Mouse (Mus musculus) limb, embryonic 14.5 days (tissue): ENCODE measurements around the gene Ugt1a2. TPM values are rescaled to one million over a fixed set of nuclear protein-coding genes. Genes with fewer than 3 reads are reported as not detected.

Source experiments
- ATAC-seq: fragments of 200-750 bp; cut with Nextera tagmentation; 2 replicates; pipeline ENCODE4 v1.8.0; 2017; ENCODE audit warnings: low read depth, moderate number of reproducible peaks, moderate TSS enrichment; ENCODE audit not compliant: low FRiP score
- DNase-seq: peaks from one replicate; pipeline ENCODE4 v3.0.0-alpha.2; 2015; ENCODE audit warnings: low spot score
- H3K27ac ChIP-seq: fragments of 300-500 bp; sonication (generic); replicated peaks from 2 replicates; pipeline ENCODE4 v1.5.1; 2014; ENCODE audit warnings: low read depth, mild to moderate bottlenecking, low read length, moderate library complexity, mixed read lengths
- H3K27me3 ChIP-seq: fragments of 300-500 bp; sonication (generic); 2 replicates; pipeline ENCODE4 v1.6.1; 2014; ENCODE audit warnings: low read length, mixed read lengths; ENCODE audit not compliant: control insufficient read depth, insufficient read depth
- H3K36me3 ChIP-seq: fragments of 300-500 bp; sonication (generic); 2 replicates; pipeline ENCODE4 v1.6.1; 2014; ENCODE audit warnings: mild to moderate bottlenecking, low read length, moderate library complexity, mixed read lengths; ENCODE audit not compliant: control insufficient read depth, insufficient read depth
- H3K4me1 ChIP-seq: fragments of 300-500 bp; sonication (generic); 2 replicates; pipeline ENCODE4 v1.6.1; 2014; ENCODE audit warnings: antibody characterized with exemption, low read length, mixed read lengths; ENCODE audit not compliant: control insufficient read depth, insufficient read depth
- H3K4me2 ChIP-seq: fragments of 300-500 bp; sonication (generic); replicated peaks from 2 replicates; pipeline ENCODE4 v1.6.1; 2014; ENCODE audit warnings: low read depth, mild to moderate bottlenecking, low read length, moderate library complexity; ENCODE audit not compliant: severe bottlenecking
- H3K4me3 ChIP-seq: fragments of 300-500 bp; sonication (generic); replicated peaks from 2 replicates; pipeline ENCODE4 v1.5.1; 2014; ENCODE audit warnings: low read length
- H3K9ac ChIP-seq: fragments of 300-500 bp; sonication (generic); 2 replicates; pipeline ENCODE4 v1.6.1; 2014; ENCODE audit warnings: mild to moderate bottlenecking, low read depth, low read length, moderate library complexity; ENCODE audit not compliant: severe bottlenecking
- H3K9me3 ChIP-seq: fragments of 300-500 bp; sonication (generic); 2 replicates; pipeline ENCODE4 v1.6.1; 2016; ENCODE audit warnings: low read length; ENCODE audit not compliant: control insufficient read depth
- POLR2A ChIP-seq: fragments of 200-500 bp; IDR thresholded peaks from 2 replicates; pipeline ENCODE4 v1.8.0; 2012; ENCODE audit warnings: inconsistent platforms, mild to moderate bottlenecking, moderate library complexity, borderline replicate concordance; ENCODE audit not compliant: insufficient read depth, insufficient read length; ENCODE audit errors: extremely low read depth
- WGBS: fragments of 180-500 bp; shearing (Covaris S2); extraction: QIAGEN DNeasy Blood & Tissue Kit; methylation state at CpG from one replicate; pipeline ENCODE4 v1.1.7; 2014; 5-methylcytosine and 5-hydroxymethylcytosine counted together
- polyA plus RNA-seq, 2 experiments: library from polyadenylated mRNA; depleted of rRNA in 1 of 2; stranded (reverse) in 1 of 2; unstranded in 1 of 2; fragments of >200 nt; fragmentation: Nextera tagmentation in 1 of 2; extraction: Ambion mirVana in 1 of 2; gene quantifications; 2 replicates each; pipeline versions ENCODE4 v1.2.1 to v1.2.3; 2012 to 2014

Gene Ugt1a2
- polyA plus RNA-seq, 2 experiments: 0.04 TPM; not detected in 1

- no peaks in the 10 kb centered on the region for H3K36me3 ChIP-seq
- no peaks in the 10 kb centered on the region for H3K9me3 ChIP-seq
- no peaks in the 10 kb centered on the region for H3K27me3 ChIP-seq
- no peak overlapping the region for H3K27ac ChIP-seq
- no peak overlapping the region for H3K4me3 ChIP-seq
- WGBS: 86% methylated on average over 5 of the region's 5 CpGs
- no peak for TF ChIP-seq POLR2A
- no peaks in the 10 kb centered on the region for H3K4me1 ChIP-seq
- no peak overlapping the region for H3K9ac ChIP-seq
- DNase-seq (no peak), ATAC-seq (no peak)
- H3K4me2 ChIP-seq: no peak overlapping the region
Measured at GRCm38 (mm10) chr1:88186325-88186935, 14.0 kb upstream of the Ugt1a2 start.

- H3K4me3 ChIP-seq: no peak overlapping the region
- H3K36me3 ChIP-seq: no peaks in the 10 kb centered on the region
- no peak overlapping the region for H3K27ac ChIP-seq
- 61% methylated on average over 3 of the region's 3 CpGs for WGBS
- DNase-seq: no peak
- no peak for ATAC-seq
- H3K27me3 ChIP-seq: no peaks in the 10 kb centered on the region
- no peaks in the 10 kb centered on the region for H3K4me1 ChIP-seq
- H3K4me2 ChIP-seq: no peak overlapping the region
- TF ChIP-seq POLR2A: no peak
- no peak overlapping the region for H3K9ac ChIP-seq
- no peaks in the 10 kb centered on the region for H3K9me3 ChIP-seq
Measured at GRCm38 (mm10) chr1:88192136-88192535, 8.3 kb upstream of the Ugt1a2 start.

GRCm38 (mm10) chr1:88195687-88196086 lies 4.7 kb upstream of the Ugt1a2 start:
- ATAC-seq (no peak), DNase-seq (no peak)
- Histone ChIP-seq H3K9me3 (no peaks in the 10 kb centered on the region), H3K9ac (no peak overlapping the region), H3K27ac (no peak overlapping the region), H3K27me3 (no peaks in the 10 kb centered on the region), H3K4me2 (no peak overlapping the region), H3K4me3 (no peak overlapping the region), H3K36me3 (no peaks in the 10 kb centered on the region), H3K4me1 (no peaks in the 10 kb centered on the region)
- 97% methylated on average over 1 of the region's 1 CpGs for WGBS
- no peak for TF ChIP-seq POLR2A

- H3K4me1 ChIP-seq: no peaks in the 10 kb centered on the region
- H3K36me3 ChIP-seq: no peaks in the 10 kb centered on the region
- no peak overlapping the region for H3K9ac ChIP-seq
- H3K4me3 ChIP-seq: no peak overlapping the region
- ATAC-seq (no peak), DNase-seq (no peak)
- TF ChIP-seq POLR2A: no peak
- H3K27ac ChIP-seq: no peak overlapping the region
- no peak overlapping the region for H3K4me2 ChIP-seq
- H3K9me3 ChIP-seq: no peaks in the 10 kb centered on the region
- H3K27me3 ChIP-seq: no peaks in the 10 kb centered on the region
- WGBS: 71% methylated on average over 3 of the region's 3 CpGs
Measured at GRCm38 (mm10) chr1:88197443-88197842, 3.0 kb upstream of the Ugt1a2 start.

- no peak overlapping the region for H3K27ac ChIP-seq
- no peak overlapping the region for H3K4me3 ChIP-seq
- peaks cover 10% of the 10 kb centered on the region for H3K9me3 ChIP-seq
- 67% methylated on average over 2 of the region's 2 CpGs for WGBS
- H3K9ac ChIP-seq: no peak overlapping the region
- no peaks in the 10 kb centered on the region for H3K4me1 ChIP-seq
- ATAC-seq: no peak
- DNase-seq: no peak
- H3K27me3 ChIP-seq: no peaks in the 10 kb centered on the region
- TF ChIP-seq POLR2A: no peak
- no peak overlapping the region for H3K4me2 ChIP-seq
- H3K36me3 ChIP-seq: no peaks in the 10 kb centered on the region
Measured at GRCm38 (mm10) chr1:88199996-88200395, 405 bp upstream of the Ugt1a2 start.
